Mouse (Mus musculus) megakaryocyte, embryonic 14.5 days (primary cell): Measurements from ENCODE around the gene Adamts1. TPM values are rescaled to one million over a fixed set of nuclear protein-coding genes. Genes with fewer than 3 reads are reported as not detected.

Experiments used
- H3K27me3 ChIP-seq: replicated peaks from 2 replicates; pipeline ENCODE3; 2012; ENCODE audit warnings: inconsistent platforms
- H3K36me3 ChIP-seq: replicated peaks from 2 replicates; pipeline ENCODE3; 2012; ENCODE audit warnings: low read length, inconsistent platforms, mixed read lengths
- H3K4me1 ChIP-seq: 2 replicates; pipeline ENCODE4 v1.6.1; 2012; ENCODE audit warnings: inconsistent platforms
- H3K4me3 ChIP-seq: replicated peaks from 2 replicates; pipeline ENCODE3; 2012; ENCODE audit warnings: moderate library complexity, mild to moderate bottlenecking, inconsistent platforms
- H3K9me3 ChIP-seq: 2 replicates; pipeline ENCODE4 v1.6.1; 2012; ENCODE audit warnings: inconsistent platforms
- FLI1 ChIP-seq: IDR thresholded peaks from 2 replicates; pipeline ENCODE4 v1.6.1; 2012; ENCODE audit warnings: low read length, inconsistent platforms, mixed read lengths
- GATA1 ChIP-seq: IDR thresholded peaks from 3 replicates; pipeline ENCODE4 v1.6.1; 2012; ENCODE audit warnings: mixed read lengths, low read length, inconsistent platforms, borderline replicate concordance
- polyA plus RNA-seq: library from polyadenylated mRNA; stranded (reverse); fragments of >175 nt; gene quantifications from 2 replicates; pipeline ENCODE4 v1.2.3, GENCODE M21; 2012; ENCODE audit warnings: low replicate concordance; ENCODE audit not compliant: insufficient read depth

Gene Adamts1
- polyA plus RNA-seq, 1 experiment = 0.28 TPM

GRCm38 (mm10) chr16:85772272-85772671 is 30.6 kb downstream of the Adamts1 start:
- Histone ChIP-seq H3K4me3 (no peak overlapping the region), H3K36me3 (no peaks in the 10 kb centered on the region), H3K9me3 (peaks cover 19% of the 10 kb centered on the region), H3K27me3 (no peaks in the 10 kb centered on the region), H3K4me1 (no peaks in the 10 kb centered on the region)
- TF ChIP-seq GATA1 (no peak), FLI1 (no peak)

GRCm38 (mm10) chr16:85767341-85767740 is 35.6 kb downstream of the Adamts1 start:
- H3K36me3 ChIP-seq = no peaks in the 10 kb centered on the region

GRCm38 (mm10) chr16:85765697-85766096 is 37.2 kb downstream of the Adamts1 start:
- Histone ChIP-seq H3K36me3 (no peaks in the 10 kb centered on the region), H3K4me1 (no peaks in the 10 kb centered on the region), H3K27me3 (no peaks in the 10 kb centered on the region), H3K9me3 (peaks cover 14% of the 10 kb centered on the region; the same call in 1 of the 2 replicates), H3K4me3 (no peak overlapping the region)
- no peak for TF ChIP-seq GATA1
- no peak for TF ChIP-seq FLI1

More at GRCm38 (mm10) chr16:85767341-85767740, 35.6 kb downstream of the Adamts1 start:
- TF ChIP-seq FLI1 (no peak), GATA1 (no peak)
- Histone ChIP-seq H3K4me1 (no peaks in the 10 kb centered on the region), H3K9me3 (peaks cover 17% of the 10 kb centered on the region), H3K27me3 (no peaks in the 10 kb centered on the region), H3K4me3 (no peak overlapping the region)

GRCm38 (mm10) chr16:85765167-85765566 is 37.7 kb downstream of the Adamts1 start:
- Histone ChIP-seq H3K4me1 (no peaks in the 10 kb centered on the region), H3K36me3 (no peaks in the 10 kb centered on the region), H3K9me3 (0 out of 2 replicates have a peak, but pooled peaks cover 12% of the 10 kb centered on the region), H3K4me3 (no peak overlapping the region), H3K27me3 (no peaks in the 10 kb centered on the region)
- TF ChIP-seq GATA1 = no peak
- no peak for TF ChIP-seq FLI1

GRCm38 (mm10) chr16:85762052-85762665 is 40.8 kb downstream of the Adamts1 start:
- H3K4me1 ChIP-seq = no peaks in the 10 kb centered on the region

GRCm38 (mm10) chr16:85760961-85761580 is 41.8 kb downstream of the Adamts1 start:
- H3K27me3 ChIP-seq = no peaks in the 10 kb centered on the region
- no peaks in the 10 kb centered on the region for H3K36me3 ChIP-seq
- H3K9me3 ChIP-seq = peaks cover 17% of the 10 kb centered on the region
- TF ChIP-seq GATA1 (no peak), FLI1 (no peak)
- no peak overlapping the region for H3K4me3 ChIP-seq
- H3K4me1 ChIP-seq = no peaks in the 10 kb centered on the region

More at GRCm38 (mm10) chr16:85762052-85762665, 40.8 kb downstream of the Adamts1 start:
- Histone ChIP-seq H3K4me3 (no peak overlapping the region), H3K36me3 (no peaks in the 10 kb centered on the region), H3K27me3 (no peaks in the 10 kb centered on the region), H3K9me3 (peaks cover 13% of the 10 kb centered on the region)
- TF ChIP-seq GATA1 = no peak
- TF ChIP-seq FLI1 = no peak

GRCm38 (mm10) chr16:85756101-85756819 is 46.7 kb downstream of the Adamts1 start:
- peaks cover 17% of the 10 kb centered on the region for H3K9me3 ChIP-seq
- TF ChIP-seq GATA1 = no peak
- no peak for TF ChIP-seq FLI1
- H3K4me1 ChIP-seq = no peaks in the 10 kb centered on the region
- H3K4me3 ChIP-seq = no peak overlapping the region
- no peaks in the 10 kb centered on the region for H3K36me3 ChIP-seq
- no peaks in the 10 kb centered on the region for H3K27me3 ChIP-seq

GRCm38 (mm10) chr16:85749335-85749734 is 53.6 kb downstream of the Adamts1 start:
- Histone ChIP-seq H3K36me3 (no peaks in the 10 kb centered on the region), H3K9me3 (0 out of 2 replicates have a peak, but pooled peaks cover 3% of the 10 kb centered on the region), H3K4me3 (no peak overlapping the region), H3K27me3 (no peaks in the 10 kb centered on the region), H3K4me1 (no peaks in the 10 kb centered on the region)
- TF ChIP-seq GATA1 (no peak), FLI1 (no peak)

- H3K4me3 ChIP-seq = no peak overlapping the region
- no peaks in the 10 kb centered on the region for H3K27me3 ChIP-seq
- H3K36me3 ChIP-seq = no peaks in the 10 kb centered on the region
- no peaks in the 10 kb centered on the region for H3K4me1 ChIP-seq
- 0 out of 2 replicates have a peak, but pooled peaks cover 3% of the 10 kb centered on the region for H3K9me3 ChIP-seq
- no peak for TF ChIP-seq FLI1
These were observed 55.1 kb downstream of the Adamts1 start for GRCm38 (mm10) chr16:85747589-85748360.

- no peak for TF ChIP-seq FLI1
- no peak for TF ChIP-seq GATA1
- Histone ChIP-seq H3K9me3 (0 out of 2 replicates have a peak, but pooled peaks cover 3% of the 10 kb centered on the region), H3K27me3 (no peaks in the 10 kb centered on the region), H3K4me1 (no peaks in the 10 kb centered on the region), H3K36me3 (no peaks in the 10 kb centered on the region), H3K4me3 (no peak overlapping the region)
These were observed 56.5 kb downstream of the Adamts1 start for GRCm38 (mm10) chr16:85746386-85746785.

Other genes starting within 250 kb of the Adamts1 start
- gene Cyyr1, start 249.7 kb downstream of the Adamts1 start, polyA plus RNA-seq = not detected in 2 replicates
- gene Adamts5, start 98.7 kb upstream of the Adamts1 start, polyA plus RNA-seq = not detected in 2 replicates